Mouse (Mus musculus) heart, adult 2 months (tissue): ENCODE data around the gene Elane. TPM values are rescaled to one million over a fixed set of nuclear protein-coding genes. Genes with fewer than 3 reads are reported as not detected.
A peak's percentile ranks its signal among the peaks of the same experiment; 100 is the strongest.

Source experiments
- DNase-seq, 2 experiments: peaks; one replicate each; pipeline ENCODE4 v3.0.0; 2021
- H3K27ac ChIP-seq: fragments of 200-600 bp; 2 replicates; pipeline ENCODE4 v1.8.1; 2022
- H3K27me3 ChIP-seq: fragments of 200-500 bp; 2 replicates; pipeline ENCODE4 v1.6.1; 2012; ENCODE audit warnings: mild to moderate bottlenecking, low read length, inconsistent platforms, mixed read lengths; ENCODE audit not compliant: control insufficient read depth, insufficient read depth
- H3K36me3 ChIP-seq: fragments of 200-500 bp; 2 replicates; pipeline ENCODE4 v1.6.1; 2012; ENCODE audit warnings: low read length, inconsistent platforms; ENCODE audit not compliant: control insufficient read depth, insufficient read depth
- H3K4me1 ChIP-seq: fragments of 200-500 bp; 2 replicates; pipeline ENCODE4 v1.6.1; 2011; ENCODE audit warnings: low read length; ENCODE audit not compliant: control insufficient read depth, insufficient read depth
- H3K4me3 ChIP-seq: fragments of 200-600 bp; 2 replicates; pipeline ENCODE4 v1.8.1; 2022
- H3K79me2 ChIP-seq: fragments of 200-500 bp; replicated peaks from 2 replicates; pipeline ENCODE4 v1.6.1; 2012; ENCODE audit warnings: mild to moderate bottlenecking, inconsistent platforms, low read length, moderate library complexity, mixed read lengths; ENCODE audit not compliant: control insufficient read depth, insufficient read depth
- H3K9ac ChIP-seq: fragments of 200-500 bp; 2 replicates; pipeline ENCODE4 v1.6.1; 2012; ENCODE audit warnings: low read depth, mild to moderate bottlenecking, control low read depth, inconsistent platforms, low read length, mixed read lengths
- CTCF ChIP-seq: fragments of 200-600 bp; IDR thresholded peaks from 2 replicates; pipeline ENCODE4 v1.8.1; 2022; ENCODE audit warnings: antibody characterized with exemption, mild to moderate bottlenecking, moderate library complexity
- EP300 ChIP-seq: fragments of 200-500 bp; IDR thresholded peaks from 2 replicates; pipeline ENCODE4 v1.6.1; 2011; ENCODE audit warnings: low read depth, low read length, control low read depth; ENCODE audit not compliant: insufficient read depth
- POLR2A ChIP-seq: fragments of 200-500 bp; IDR thresholded peaks from 2 replicates; pipeline ENCODE4 v1.6.1; 2011; ENCODE audit warnings: mild to moderate bottlenecking, low read depth, low read length, control low read depth; ENCODE audit not compliant: insufficient read depth
- WGBS: fragments of 180-500 bp; shearing (Covaris S2); methylation state at CpG from one replicate; pipeline ENCODE4 v1.1.7; 2018; 5-methylcytosine and 5-hydroxymethylcytosine counted together
- intact Hi-C: fragments of 180-260 bp; cut with DNase I; formaldehyde crosslinking; loops from one replicate; pipeline ENCODE4 v1.15.1; 2025
- polyA plus RNA-seq: library from polyadenylated mRNA; depleted of rRNA; stranded (reverse); fragments of >200 nt; gene quantifications from 2 replicates; pipeline ENCODE4 v1.2.3, GENCODE M21; 2012
- total RNA-seq, 2 experiments: library from RNA; stranded (reverse); gene quantifications; 2 replicates each; pipeline ENCODE4 v1.2.3; 2021

Elane gene
- total and polyA plus RNA-seq, 3 experiments, result not detected

- H3K27me3 ChIP-seq, result no peaks in the 10 kb centered on the region
- DNase-seq, result no peak
- intact Hi-C loops, result no loop called here
- H3K4me1 ChIP-seq, result peaks cover 4% of the 10 kb centered on the region; the same call in 1 of the 2 replicates
- no peaks in the 10 kb centered on the region for H3K79me2 ChIP-seq
- TF ChIP-seq EP300 (no peak), POLR2A (no peak), CTCF (no peak)
- no peaks in the 10 kb centered on the region for H3K36me3 ChIP-seq
- WGBS, result 45% methylated on average over 6 of the region's 6 CpGs
- H3K4me3 ChIP-seq, result no peak overlapping the region
- no peak overlapping the region for H3K9ac ChIP-seq
- no peak overlapping the region for H3K27ac ChIP-seq
Measured at GRCm38 (mm10) chr10:79843476-79843875, 42.6 kb upstream of the Elane start.

GRCm38 (mm10) chr10:79846553-79846952 is 39.5 kb upstream of the Elane start:
- intact Hi-C loops, result no loop called here

GRCm38 (mm10) chr10:79849941-79850628 is 36.0 kb upstream of the Elane start:
- Histone ChIP-seq H3K9ac (no peak overlapping the region), H3K4me3 (no peak overlapping the region), H3K27ac (no peak overlapping the region), H3K4me1 (peaks cover 19% of the 10 kb centered on the region), H3K27me3 (no peaks in the 10 kb centered on the region), H3K79me2 (no peaks in the 10 kb centered on the region), H3K36me3 (no peaks in the 10 kb centered on the region)
- intact Hi-C loops, result loop anchor here (5.0 kb wide), 2 partner anchors 187 to 317 kb away; partner anchors contain the start of genes Cirbp and Polr2e
- no peak for TF ChIP-seq POLR2A
- no peak for TF ChIP-seq CTCF
- TF ChIP-seq EP300, result no peak
- WGBS, result 64% methylated on average over 8 of the region's 8 CpGs
- DNase-seq, result no peak

More at GRCm38 (mm10) chr10:79846553-79846952, 39.5 kb upstream of the Elane start:
- H3K27ac ChIP-seq, result no peak overlapping the region
- H3K36me3 ChIP-seq, result no peaks in the 10 kb centered on the region
- H3K4me3 ChIP-seq, result no peak overlapping the region
- peaks cover 5% of the 10 kb centered on the region for H3K4me1 ChIP-seq
- no peaks in the 10 kb centered on the region for H3K27me3 ChIP-seq
- H3K9ac ChIP-seq, result no peak overlapping the region
- WGBS, result 63% methylated on average over 5 of the region's 5 CpGs
- no peak for TF ChIP-seq CTCF
- no peak for TF ChIP-seq POLR2A
- no peak for TF ChIP-seq EP300
- H3K79me2 ChIP-seq, result no peaks in the 10 kb centered on the region
- no peak for DNase-seq

GRCm38 (mm10) chr10:79851653-79852052 is 34.4 kb upstream of the Elane start:
- Histone ChIP-seq H3K9ac (peak overlapping the region; percentile 30; the same call in 1 of the 2 replicates), H3K36me3 (peaks cover 3% of the 10 kb centered on the region; the same call in 1 of the 2 replicates), H3K4me1 (peaks cover 26% of the 10 kb centered on the region), H3K27me3 (no peaks in the 10 kb centered on the region), H3K79me2 (peaks cover 3% of the 10 kb centered on the region; the same call in 1 of the 2 replicates), H3K4me3 (no peak overlapping the region), H3K27ac (peak overlapping the region; percentile 97)
- intact Hi-C loops, result loop anchor here (1.0 to 5.0 kb wide), 3 partner anchors 11 to 316 kb away; partner anchors contain the start of genes Cirbp and Polr2e
- DNase-seq, result peak in 1 of 2 experiments; percentile 12
- 62% methylated on average over 3 of the region's 3 CpGs for WGBS
- no peak for TF ChIP-seq EP300
- TF ChIP-seq CTCF, result no peak
- no peak for TF ChIP-seq POLR2A

GRCm38 (mm10) chr10:79852107-79852789 is 33.8 kb upstream of the Elane start:
- intact Hi-C loops, result loop anchor here (1.0 to 5.0 kb wide), 3 partner anchors 12 to 315 kb away; partner anchors contain the start of genes Cirbp and Polr2e
- peaks cover 5% of the 10 kb centered on the region; the same call in 1 of the 2 replicates for H3K36me3 ChIP-seq
- peaks cover 3% of the 10 kb centered on the region for H3K79me2 ChIP-seq
- H3K4me3 ChIP-seq, result no peak overlapping the region; the same call in 1 of the 2 replicates
- 23% methylated on average over 9 of the region's 9 CpGs for WGBS
- H3K27ac ChIP-seq, result peak overlapping the region; percentile 97
- peak; percentile 58 to 69 for DNase-seq
- no peaks in the 10 kb centered on the region for H3K27me3 ChIP-seq
- TF ChIP-seq EP300 (0 out of 2 replicates have a peak, but pooled peaks have one; percentile 54), POLR2A (peak; percentile 59), CTCF (no peak)
- H3K9ac ChIP-seq, result 0 out of 2 replicates have a peak overlapping the region, but pooled peaks have one; percentile 30
- peaks cover 32% of the 10 kb centered on the region for H3K4me1 ChIP-seq
